Mouse (Mus musculus) ovary, postnatal 36 days (tissue): Measurements from ENCODE around the gene Mgea5.
"Not testable (repeated sequence)": the region's sequence is repeated elsewhere in the genome, so short reads cannot be mapped to it uniquely, and the experiment has no call there.

Experiments used
- DNase-seq: peaks from one replicate; pipeline ENCODE4 v3.0.0; 2022; ENCODE audit warnings: low spot score, mixed read lengths

The Mgea5 gene

DNA sequence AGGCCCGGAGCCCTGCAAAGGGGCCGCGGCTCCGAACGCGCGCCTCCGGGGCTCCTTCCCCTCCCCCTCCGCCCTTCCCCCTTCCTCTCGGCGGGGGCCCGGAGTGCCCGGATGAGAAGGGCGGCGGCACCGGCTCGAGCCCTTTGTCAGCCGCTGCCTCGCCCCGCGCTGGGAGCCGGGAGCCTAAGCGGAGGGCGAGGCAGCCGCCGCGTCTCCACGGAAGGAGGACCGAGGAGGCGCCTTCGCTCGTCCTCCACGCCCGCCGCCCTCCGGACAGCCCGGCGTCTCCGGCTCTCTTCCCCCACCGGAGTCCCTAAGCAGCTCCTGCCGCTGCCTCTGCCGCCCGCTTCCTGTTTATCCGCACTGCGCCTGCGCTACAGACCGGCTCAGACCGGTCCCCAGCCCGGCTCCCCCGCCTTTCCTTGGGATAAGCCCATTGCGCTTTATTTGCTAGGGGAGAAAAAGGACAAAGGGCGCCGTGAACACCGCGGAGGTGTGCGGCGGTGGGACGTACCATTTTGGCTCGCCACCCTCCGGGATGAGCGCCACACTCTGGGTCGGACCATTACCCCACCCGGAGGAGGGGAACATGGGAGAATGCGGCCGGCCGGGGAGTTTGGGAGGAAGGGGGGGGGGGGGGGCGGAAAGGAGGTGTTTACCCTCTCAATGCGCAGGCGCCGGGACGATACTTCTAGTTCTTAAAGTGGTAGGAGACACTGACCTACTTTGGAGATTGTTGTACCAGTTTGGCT, at the start of gene Mgea5:
Mgea5 (minus strand) TSS at position 657 of the 752 bp plus-strand sequence.
- DNase-seq, result peak; percentile 97

DNA sequence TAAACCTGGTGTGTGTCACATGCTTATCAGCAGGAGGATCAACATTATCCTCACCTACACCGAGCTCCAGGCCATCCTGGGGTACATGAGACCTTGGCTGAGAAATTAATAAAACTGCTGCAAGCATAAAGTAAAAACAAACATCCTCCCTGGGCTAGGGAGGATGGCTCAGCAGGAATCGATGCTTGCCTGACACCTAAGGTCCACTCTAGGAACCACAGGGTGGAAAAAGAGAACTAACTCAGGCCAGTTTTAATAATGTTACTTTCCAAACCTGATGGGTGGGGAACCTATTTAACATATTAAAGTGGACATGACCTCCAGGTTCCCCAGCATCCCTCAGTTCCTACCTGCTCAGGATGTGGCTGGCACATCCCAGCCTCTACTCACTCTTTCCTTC, 47.0 kb upstream of the Mgea5 start:
- DNase-seq, result no peak

DNA sequence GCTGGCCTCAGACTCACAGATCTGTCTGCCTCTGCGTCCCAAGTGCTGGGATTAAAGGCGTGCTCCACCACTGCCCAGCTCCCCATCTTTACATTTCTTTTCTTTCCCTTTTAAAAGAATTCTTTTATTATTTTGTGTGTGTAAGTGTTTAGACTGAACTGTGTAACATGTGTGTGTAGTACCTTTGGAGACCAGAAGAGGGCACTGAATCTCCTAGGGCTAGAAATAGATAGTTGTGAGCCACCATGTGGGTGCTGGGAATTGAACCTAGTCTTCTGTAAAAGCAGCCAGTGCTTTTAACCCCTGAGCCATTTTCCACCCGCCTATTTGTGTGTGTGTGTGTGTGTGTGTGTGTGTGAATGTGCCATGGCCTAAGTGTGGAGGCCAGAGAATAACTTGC, 44.1 kb upstream of the Mgea5 start:
- no peak for DNase-seq

DNA sequence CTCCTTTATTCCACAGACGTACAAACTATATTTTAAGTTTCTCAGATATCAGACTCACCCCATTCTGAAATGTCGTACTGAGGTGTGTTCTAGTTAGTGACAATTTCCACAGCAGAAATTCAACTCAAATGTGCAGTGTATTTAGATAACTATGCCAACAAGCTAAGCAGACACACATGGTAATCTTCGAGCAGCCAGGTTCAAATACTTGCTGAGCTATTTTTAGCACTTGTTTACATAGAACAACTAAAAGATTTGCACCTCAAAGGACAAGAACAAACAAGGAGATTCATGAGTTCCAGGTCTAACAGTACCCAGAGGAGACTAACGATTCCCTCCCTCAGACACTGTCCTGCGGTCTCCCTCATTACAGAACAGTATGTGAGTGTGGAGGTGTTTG, 43.5 kb upstream of the Mgea5 start:
- no peak for DNase-seq

DNA sequence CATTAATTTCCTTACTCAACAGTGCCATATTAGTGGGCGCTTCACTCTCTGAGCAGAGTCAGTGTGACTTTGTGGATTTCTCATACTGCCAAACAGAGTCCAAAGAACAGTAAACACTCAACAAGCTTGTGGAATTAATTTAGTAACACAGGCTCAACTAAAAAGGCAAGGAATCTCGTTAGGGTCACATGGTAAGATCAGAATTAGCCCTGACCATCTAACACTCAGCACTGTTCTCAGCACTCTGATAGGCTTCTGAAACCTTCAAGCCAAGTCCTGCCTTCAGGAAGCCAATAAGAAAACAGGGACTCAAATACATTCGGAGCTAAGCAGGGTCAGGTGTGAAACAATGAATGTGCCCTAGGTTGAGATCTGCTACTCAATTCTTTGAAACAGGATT, 42.5 kb upstream of the Mgea5 start:
- no peak for DNase-seq

DNA sequence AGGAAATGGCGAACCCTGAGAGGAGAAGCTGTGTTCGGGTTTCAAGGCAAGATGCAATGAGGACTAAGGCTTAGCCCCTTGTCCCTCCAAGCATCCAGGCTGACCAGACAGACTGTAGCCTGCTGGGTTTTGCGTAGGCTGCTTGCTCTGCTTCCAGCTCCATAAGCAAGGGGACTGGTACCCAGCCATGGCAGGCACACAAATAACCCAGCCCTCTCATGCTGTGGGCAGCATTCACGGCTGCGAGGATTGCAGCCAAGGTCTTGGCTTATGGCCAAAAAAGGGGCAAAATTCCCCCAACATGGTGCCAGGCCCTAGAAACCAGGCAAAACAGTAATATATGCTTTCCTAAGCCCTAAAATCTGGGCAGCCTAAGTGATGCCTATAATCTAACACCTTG, 38.2 kb upstream of the Mgea5 start:
- DNase-seq, result no peak

DNA sequence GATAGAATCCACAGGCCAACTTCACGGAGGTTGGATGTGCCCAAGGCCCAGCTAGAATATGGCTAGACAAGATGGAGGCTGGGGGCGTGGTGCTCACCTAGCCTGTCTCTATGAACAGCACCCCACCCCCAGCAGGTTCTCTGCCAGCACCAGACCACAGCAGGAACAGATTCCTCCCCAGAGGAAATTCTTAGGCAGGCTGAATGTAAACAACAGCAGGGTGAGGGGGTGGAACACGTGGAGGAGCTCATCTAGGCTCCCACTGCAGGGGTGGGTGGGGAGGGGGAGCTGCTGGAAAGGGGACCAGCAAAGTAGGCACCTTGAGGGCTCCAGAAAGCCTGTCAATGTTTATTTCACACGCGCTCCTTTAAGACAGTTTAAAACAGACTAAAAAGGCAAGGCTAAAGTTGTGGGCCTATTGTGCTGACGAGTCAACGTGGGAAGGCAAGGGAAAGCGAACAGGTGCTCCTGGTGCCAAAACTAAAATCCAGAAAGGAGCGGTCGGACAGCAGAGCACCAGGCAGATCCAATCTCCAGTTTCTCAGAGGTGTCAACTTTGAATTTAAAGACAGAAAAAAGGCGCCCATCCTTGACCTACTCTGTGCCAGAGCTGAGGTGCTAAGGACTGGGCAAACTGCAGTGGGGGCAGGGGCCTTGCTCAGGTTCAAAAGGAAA, 34.3 kb upstream of the Mgea5 start:
- no peak for DNase-seq

DNA sequence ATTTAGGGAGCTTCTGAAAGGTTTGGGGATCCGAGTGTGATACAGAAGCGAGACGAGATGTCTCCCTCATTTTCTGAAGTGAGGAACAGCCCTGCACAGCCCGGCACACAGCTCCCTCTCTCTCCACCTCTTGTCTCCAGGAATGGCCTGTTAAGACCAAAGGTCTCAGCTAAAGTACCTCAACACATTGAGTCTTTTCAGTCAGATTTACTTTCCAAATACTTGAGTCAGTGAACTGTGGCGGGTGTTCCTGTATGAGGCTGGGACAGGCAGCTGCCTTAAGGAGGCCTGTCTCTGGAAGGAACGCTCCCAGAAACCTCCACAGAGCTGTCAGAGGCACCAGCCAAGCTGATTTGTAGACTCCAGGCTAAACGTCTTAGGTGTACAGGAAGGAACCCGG, 33.1 kb upstream of the Mgea5 start:
- no peak for DNase-seq

DNA sequence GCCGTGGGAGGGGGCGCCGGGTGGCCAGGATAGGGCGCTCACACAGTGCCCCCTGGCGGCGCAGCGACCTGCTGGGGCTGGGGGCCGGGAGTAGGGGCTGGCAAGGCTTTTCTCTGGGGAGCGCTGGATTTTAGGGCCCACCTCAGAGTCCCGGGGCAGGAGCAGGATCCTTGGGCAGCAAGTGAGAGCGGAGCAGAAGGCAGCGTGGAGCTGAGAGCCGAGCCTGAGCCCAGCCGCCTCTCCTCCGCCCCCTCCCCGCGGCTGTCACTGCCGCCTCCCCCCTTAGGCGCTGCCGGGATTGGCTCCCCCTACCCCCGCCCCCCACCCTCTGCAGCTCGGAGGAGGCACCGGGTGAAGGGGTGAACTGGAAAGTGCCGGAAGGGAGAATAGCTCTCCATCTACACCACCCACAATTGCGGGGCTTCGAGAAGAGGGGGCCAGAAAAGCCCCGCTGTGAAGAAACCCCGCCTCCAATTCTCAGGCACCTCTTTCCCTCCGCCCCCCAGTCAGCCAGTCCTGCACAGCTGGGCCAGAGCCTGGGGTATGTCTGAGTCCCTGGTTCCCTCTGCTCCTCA, 32.3 kb upstream of the Mgea5 start, which contains the start of gene Kcnip2:
Kcnip2 (minus strand) TSS at position 231 of the 575 bp plus-strand sequence.
- peak; percentile 43 for DNase-seq

DNA sequence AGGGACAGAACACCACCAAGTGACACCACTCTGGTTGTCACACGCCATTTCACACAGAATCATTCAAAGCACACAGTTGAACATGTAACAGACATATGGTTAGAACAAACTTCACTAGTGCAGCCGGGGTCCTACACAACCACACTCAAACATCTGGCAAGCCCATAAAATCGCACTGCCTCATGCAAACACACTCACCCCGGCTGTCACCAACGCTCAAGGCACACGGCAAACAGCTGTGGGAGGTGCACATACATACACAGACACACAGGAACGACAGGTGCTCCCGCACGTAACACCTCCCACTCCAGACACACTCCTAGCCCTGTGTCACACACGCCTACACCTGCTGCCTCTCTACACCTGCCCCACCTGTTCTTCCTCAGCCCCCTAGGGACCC, 31.5 kb upstream of the Mgea5 start:
- no peak for DNase-seq

DNA sequence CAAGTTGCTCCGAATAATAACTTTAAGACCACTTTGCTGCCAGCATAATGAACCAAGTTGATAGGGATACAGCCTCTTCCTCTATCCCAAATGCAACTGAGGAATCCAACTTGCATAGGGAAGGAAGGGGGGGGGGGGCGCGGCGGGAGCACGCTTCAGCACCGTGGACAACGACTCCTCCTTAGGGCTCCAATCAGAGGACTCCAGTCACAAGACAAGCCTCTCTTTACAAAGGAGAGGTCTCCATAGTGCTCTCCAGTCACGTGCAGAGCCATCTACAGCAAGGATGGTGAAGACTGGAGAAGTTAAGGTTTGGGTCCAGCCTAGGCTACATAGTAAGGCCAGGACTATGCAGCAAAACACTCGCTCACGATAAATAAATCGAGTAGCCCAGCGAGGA, 30.2 kb upstream of the Mgea5 start:
- DNase-seq, result no peak

DNA sequence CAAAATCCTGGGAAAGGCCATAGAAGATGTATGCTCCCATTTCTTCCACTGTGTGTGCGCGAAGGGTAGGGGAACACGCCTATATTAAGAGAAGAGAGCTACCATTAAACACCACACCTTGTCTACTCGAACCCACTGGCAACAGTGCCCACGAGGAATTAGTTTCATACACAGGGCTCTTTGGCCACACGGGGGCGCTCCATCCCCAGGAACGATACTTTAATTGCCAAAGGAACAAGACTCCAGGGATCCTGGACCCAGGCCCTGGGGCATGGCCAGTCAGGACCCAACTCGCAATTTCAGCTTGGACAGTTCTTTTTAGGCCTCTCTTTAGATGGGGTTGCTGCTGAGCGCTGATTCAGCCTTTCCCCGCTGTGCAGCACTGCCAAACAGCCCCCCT, 29.6 kb upstream of the Mgea5 start:
- DNase-seq, result peak; percentile 82

DNA sequence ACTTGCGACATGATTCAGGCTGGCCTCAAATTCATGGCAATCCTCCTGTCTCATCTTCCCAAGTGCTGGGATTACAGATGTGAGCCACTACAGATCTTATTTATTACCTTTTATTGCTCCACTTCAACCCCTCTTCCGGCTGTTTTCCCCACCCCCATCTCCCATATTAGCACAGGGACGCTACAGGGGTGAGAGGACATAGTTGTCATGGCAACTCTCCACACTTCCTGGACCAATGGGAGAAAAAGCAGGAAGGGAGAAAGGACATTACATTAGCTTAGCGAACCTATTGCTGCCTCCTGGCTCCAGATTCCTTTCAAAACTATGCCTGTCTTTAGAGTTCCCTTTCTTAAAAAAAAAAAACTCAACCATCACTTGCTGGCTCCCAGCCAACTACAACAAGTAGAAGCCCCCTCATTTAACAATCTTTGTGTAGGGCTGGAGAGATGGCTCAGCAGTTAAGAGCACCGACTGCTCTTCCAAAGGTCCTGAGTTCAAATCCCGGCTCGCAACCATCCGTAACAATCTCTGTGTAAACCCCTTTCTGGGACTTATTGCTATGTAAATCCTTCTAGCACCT, 29.1 kb upstream of the Mgea5 start:
- DNase-seq, result no peak

DNA sequence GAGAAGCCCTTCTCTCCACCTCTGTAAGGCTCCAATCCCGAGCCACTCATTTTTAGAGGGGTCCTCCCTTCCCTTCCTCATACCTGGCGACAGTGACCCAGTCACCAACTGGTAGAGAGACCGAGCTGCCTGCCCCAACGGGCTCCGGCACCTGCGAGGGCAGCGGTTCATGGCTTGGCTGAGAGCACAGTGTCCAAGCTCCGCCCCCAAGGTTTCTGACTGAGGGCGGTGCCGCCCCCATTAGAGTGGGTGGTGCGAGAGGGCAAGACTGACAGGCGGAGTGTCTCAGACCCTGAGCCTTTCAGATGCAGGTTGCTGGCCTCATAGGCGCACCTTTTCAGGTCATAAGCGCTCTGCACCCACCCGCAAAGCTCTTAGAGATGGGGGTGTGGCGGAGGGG, 28.5 kb upstream of the Mgea5 start:
- DNase-seq, result peak; percentile 58

DNA sequence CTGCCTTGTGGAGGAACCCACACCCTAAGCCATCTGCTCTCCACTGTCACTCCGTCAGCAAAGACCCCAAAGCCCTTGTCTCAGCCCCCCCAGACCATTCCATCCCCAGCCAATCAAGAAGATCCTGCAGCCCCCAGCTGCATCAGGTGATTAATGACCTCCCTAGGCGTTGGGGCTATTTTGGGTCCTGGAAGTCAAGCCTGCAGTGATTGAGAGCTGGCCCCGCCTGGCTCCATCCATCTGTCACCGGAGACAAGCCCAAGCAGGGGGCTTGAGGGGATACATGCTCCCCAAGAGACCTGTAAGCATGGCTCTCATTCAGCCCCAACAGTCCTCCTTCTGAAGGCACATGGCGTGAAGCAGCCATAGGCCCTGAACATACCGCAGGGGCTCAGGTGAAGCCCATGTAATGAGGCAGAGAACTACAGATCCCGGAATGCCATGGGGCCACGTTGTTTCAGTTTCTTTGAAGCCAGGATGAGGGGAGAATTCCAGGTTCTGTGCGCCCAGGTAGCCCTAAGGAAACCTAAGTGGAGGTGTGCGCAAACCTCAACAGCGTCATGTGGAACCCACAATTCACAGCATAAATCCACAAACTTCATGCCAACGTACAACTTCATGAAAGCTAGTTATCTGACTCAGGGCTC, 27.5 kb upstream of the Mgea5 start:
- DNase-seq, result no peak

DNA sequence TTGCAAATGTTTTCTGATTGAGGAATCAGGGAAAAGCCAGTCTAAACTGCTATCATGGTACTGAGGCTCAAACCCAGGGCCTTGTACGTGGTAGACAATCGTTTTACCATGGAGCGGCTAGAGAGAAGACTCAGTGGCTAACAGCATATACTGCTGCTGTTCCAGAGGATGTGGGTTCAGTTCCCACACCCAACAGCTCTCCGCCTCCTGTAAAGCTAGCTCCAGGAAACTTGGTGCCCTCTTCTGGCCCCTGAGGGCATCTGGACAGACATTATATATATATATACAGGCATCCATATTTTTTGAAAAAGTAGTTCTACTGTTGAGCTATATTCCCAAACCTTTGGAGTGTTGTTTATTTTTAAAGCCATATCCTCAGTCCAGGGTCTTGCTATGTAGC, 24.1 kb upstream of the Mgea5 start:
- DNase-seq, result no peak

DNA sequence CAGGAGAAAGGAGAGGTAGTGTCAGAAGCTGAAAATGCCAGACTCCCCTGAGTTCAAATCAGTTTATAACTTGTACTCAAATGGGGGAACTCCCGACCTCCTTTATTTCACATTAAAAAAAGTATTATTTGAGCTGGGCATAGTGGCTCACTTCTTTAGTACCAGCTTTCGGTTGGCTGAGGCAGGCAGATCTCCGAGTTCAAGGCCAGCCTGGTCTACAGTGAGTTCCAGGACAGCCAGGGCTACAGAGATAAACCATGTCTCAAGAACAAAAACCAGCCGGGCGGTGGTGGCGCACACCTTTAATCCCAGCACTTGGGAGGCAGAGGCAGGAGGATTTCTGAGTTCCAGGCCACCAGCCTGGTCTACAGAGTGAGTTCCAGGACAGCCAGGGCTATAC, 22.2 kb upstream of the Mgea5 start:
- DNase-seq, result not testable (repeated sequence)

DNA sequence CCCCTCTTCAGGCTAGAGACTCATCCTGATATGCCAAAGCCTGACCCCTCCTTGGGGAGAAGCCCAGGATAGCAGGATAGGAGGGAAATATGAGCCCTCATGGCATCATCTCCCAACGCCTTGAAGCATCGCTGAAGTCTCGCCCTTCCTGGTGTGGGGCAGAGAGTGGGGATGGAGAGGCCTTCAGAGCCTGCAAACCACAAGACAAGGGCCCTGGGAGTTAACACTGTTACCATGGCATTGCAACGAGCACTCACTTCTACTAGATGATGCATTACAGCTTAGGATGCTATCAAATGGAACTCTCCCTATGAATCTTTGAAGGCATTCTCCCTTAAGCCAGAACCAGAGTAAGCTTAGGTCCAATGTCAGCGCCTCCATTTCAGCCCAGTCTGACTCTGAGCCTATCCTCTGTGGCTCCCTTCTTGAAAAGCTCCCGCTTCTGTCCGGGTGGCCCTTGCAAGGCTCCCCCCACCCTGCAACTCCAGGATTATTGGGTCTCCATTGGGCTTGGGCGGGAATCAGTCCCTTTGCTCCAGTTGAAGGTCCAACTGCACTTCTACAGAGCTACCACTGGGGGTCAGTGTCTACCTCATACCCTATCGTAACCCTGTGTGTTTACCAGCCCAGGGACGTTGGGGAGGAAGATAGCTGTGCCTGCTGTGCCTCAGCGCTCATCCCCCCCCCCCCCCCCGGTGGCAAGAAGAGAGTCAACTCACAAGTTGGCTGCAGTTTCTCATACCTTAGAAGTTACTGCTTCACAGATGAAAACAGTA, 21.1 kb upstream of the Mgea5 start:
- DNase-seq, result no peak

DNA sequence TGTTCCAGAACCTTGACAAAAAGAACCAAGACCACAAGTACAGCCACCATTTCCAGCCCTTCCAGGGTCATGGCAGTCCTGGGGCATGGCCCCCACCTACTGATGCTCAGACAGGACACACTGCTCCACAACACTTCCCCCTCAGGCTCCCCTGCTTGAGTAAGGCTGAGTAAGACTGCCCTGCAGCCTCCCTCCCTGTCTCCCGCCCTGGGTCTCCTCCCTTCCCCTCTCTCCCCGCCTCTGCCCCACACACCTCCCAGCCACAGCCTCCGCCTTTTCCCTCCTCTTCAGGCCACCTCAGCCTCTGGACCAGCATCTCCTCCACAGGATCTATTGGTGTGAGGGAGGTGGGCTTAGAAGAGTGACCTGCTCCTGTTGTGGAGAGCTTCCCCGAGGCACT, 19.8 kb upstream of the Mgea5 start:
- no peak for DNase-seq

DNA sequence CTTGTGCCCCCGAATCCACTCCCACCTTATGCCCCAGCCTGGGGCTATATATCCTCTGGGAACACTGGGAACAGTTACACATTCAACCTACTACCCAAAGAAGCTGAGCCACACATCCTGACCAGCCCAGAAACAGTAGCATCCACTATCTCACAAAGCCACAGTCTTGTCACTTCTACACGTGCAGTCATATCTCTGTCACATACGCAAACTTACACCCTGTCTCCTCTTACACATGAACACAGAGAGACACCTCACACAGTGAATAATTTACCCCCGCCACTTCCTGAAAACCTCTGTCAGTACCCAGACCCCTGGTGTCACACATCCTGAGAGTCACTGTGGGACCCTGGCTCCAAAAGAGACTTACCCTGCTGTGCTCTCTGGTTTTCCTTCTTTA, 19.1 kb upstream of the Mgea5 start:
- DNase-seq, result no peak

DNA sequence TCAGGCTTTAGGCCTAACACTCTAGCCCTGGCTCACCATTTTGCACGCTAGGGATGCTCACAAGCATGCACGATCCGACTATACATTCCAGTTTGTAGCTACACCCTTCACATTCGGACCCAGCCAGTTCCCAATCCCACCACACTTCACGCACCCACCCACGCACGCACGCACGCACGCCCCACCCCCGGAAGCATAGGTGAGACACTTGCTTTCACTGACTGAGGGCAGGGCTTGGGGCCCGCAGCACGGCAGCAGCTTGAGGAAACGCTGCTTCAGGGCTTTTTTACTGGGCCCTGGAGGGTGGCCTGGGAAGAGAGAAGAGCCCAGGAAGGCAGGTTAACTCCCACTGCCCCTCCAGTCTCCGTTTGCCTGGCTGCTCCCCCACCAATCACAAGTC, 13.2 kb upstream of the Mgea5 start:
- DNase-seq, result no peak

DNA sequence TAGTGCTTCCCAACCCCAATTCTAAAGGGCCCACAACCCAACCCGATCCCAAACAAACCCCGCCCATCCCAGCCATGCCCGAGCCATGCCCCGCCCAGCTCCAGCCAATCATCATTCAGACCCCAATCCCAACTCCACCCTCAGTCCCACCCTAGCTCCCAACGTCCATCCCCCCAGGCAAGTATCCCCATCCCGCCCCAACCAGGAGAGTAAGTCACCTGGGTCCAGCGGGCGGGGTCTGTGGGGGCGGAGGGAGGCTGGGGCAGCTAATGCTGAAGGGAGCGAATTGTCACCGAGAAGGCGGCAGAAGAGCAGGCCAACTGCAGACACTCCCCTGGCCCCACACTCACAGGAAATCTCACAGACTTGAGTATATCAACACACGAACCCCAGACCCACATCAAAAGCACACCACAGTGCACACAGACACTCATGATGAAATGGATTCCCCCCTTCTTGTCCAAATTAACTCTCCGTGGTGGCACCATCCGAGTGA, 12.5 kb upstream of the Mgea5 start:
- no peak for DNase-seq
